Mouse (Mus musculus) MEL (cell line): ENCODE data around the gene Upb1. TPM values are rescaled to one million over a fixed set of nuclear protein-coding genes. Genes with fewer than 3 reads are reported as not detected.
A peak's percentile ranks its signal among the peaks of the same experiment; 100 is the strongest.

Source experiments
- DNase-seq: peaks from one replicate; pipeline ENCODE4 v3.0.0; 2011; ENCODE audit warnings: low read depth, low spot score
- H3K27ac ChIP-seq: 2 replicates; pipeline ENCODE4 v1.5.1; 2012; ENCODE audit warnings: low read depth, mild to moderate bottlenecking, control low read depth, low read length, moderate library complexity; ENCODE audit not compliant: control insufficient read depth
- H3K27me3 ChIP-seq, 2 experiments: fragments of 150-350 bp in 1 of 2; sonication (generic) in 1 of 2; 2 replicates each; pipeline ENCODE4 v1.6.1; 2012; ENCODE audit warnings: low read length in 2 of 2, mild to moderate bottlenecking in 2 of 2, improper control_type of control experiment in 1 of 2, moderate library complexity in 1 of 2; ENCODE audit not compliant: insufficient read depth in 2 of 2, control insufficient read depth in 1 of 2
- H3K36me3 ChIP-seq, 2 experiments: 2 replicates each; pipeline ENCODE4 v1.6.1; 2012 to 2014; ENCODE audit warnings: low read length in 2 of 2, improper control_type of control experiment in 1 of 2, inconsistent platforms in 1 of 2, mild to moderate bottlenecking in 1 of 2; ENCODE audit not compliant: insufficient read depth in 2 of 2, control insufficient read depth in 1 of 2
- H3K4me1 ChIP-seq, 2 experiments: fragments of 150-350 bp in 1 of 2; sonication (generic) in 1 of 2; 2 replicates each; pipeline ENCODE4 v1.6.1; 2012; ENCODE audit warnings: low read length in 2 of 2, improper control_type of control experiment in 1 of 2, mild to moderate bottlenecking in 1 of 2; ENCODE audit not compliant: insufficient read depth in 2 of 2, control insufficient read depth in 1 of 2
- H3K4me3 ChIP-seq, 2 experiments: fragments of 150-350 bp in 1 of 2; sonication (generic) in 1 of 2; 2 replicates each; pipeline ENCODE4 v1.5.1; 2012; ENCODE audit warnings: low read depth in 2 of 2, low read length in 2 of 2, mild to moderate bottlenecking in 2 of 2, moderate library complexity in 2 of 2, control low read depth in 1 of 2, improper control_type of control experiment in 1 of 2; ENCODE audit not compliant: control insufficient read depth in 1 of 2, insufficient read depth in 1 of 2
- H3K79me2 ChIP-seq: 2 replicates; pipeline ENCODE4 v1.6.1; 2012; ENCODE audit warnings: mild to moderate bottlenecking, low read length, moderate library complexity; ENCODE audit not compliant: control insufficient read depth, poor library complexity, insufficient read depth
- H3K9ac ChIP-seq: 2 replicates; pipeline ENCODE4 v1.6.1; 2012; ENCODE audit warnings: low read depth, mild to moderate bottlenecking, control low read depth, low read length, moderate library complexity; ENCODE audit not compliant: control insufficient read depth, poor library complexity, severe bottlenecking
- H3K9me3 ChIP-seq: fragments of 150-350 bp; sonication (generic); replicated peaks from 2 replicates; pipeline ENCODE4 v1.6.1; 2012; ENCODE audit warnings: mild to moderate bottlenecking, low read length, improper control_type of control experiment, moderate library complexity; ENCODE audit not compliant: insufficient read depth
- BHLHE40 ChIP-seq: IDR thresholded peaks from 2 replicates; pipeline ENCODE4 v1.6.1; 2012; ENCODE audit warnings: low read depth, mild to moderate bottlenecking, inconsistent platforms, low read length, improper control_type of control experiment, borderline replicate concordance
- CHD1 ChIP-seq: IDR thresholded peaks from 2 replicates; pipeline ENCODE4 v1.6.1; 2012; ENCODE audit warnings: low read depth, mild to moderate bottlenecking, inconsistent platforms, low read length, improper control_type of control experiment
- CHD2 ChIP-seq: IDR thresholded peaks from 2 replicates; pipeline ENCODE4 v1.6.1; 2011; ENCODE audit warnings: low read length, improper control_type of control experiment
- CTCF ChIP-seq, 3 experiments: IDR thresholded peaks in 2 of 3; conservative IDR thresholded peaks in 1 of 3; 2 replicates each; pipeline ENCODE4 v1.5.1; 2011 to 2012; ENCODE audit warnings: low read length in 3 of 3, low read depth in 2 of 3, mild to moderate bottlenecking in 2 of 3, improper control_type of control experiment in 1 of 3, inconsistent platforms in 1 of 3, mixed read lengths in 1 of 3, moderate library complexity in 1 of 3; ENCODE audit not compliant: control insufficient read depth in 1 of 3, insufficient read depth in 1 of 3, poor library complexity in 1 of 3, severe bottlenecking in 1 of 3
- E2F4 ChIP-seq: IDR thresholded peaks from 2 replicates; pipeline ENCODE4 v1.6.1; 2011; ENCODE audit warnings: low read depth, low read length, improper control_type of control experiment, borderline replicate concordance
- ETS1 ChIP-seq: IDR thresholded peaks from 2 replicates; pipeline ENCODE4 v1.6.1; 2012; ENCODE audit warnings: low read depth, mild to moderate bottlenecking, inconsistent platforms, low read length, improper control_type of control experiment, moderate library complexity
- GABPA ChIP-seq: IDR thresholded peaks from 2 replicates; pipeline ENCODE4 v1.6.1; 2012; ENCODE audit warnings: low read depth, mild to moderate bottlenecking, inconsistent platforms, low read length, improper control_type of control experiment, moderate library complexity
- GATA1 ChIP-seq: IDR thresholded peaks from 2 replicates; pipeline ENCODE4 v1.6.1; 2011; ENCODE audit warnings: low read depth, low read length, improper control_type of control experiment
- HCFC1 ChIP-seq: IDR thresholded peaks from 2 replicates; pipeline ENCODE4 v1.6.1; 2012; ENCODE audit warnings: low read depth, mild to moderate bottlenecking, inconsistent platforms, low read length, improper control_type of control experiment, moderate library complexity
- KAT2A ChIP-seq: conservative IDR thresholded peaks from 2 replicates; pipeline ENCODE4 v1.6.1; 2012; ENCODE audit warnings: low read depth, low read length, improper control_type of control experiment, inconsistent platforms
- MAFK ChIP-seq: IDR thresholded peaks from 2 replicates; pipeline ENCODE4 v1.6.1; 2011; ENCODE audit warnings: low read depth, mild to moderate bottlenecking, low read length, improper control_type of control experiment, borderline replicate concordance
- MAX ChIP-seq: IDR thresholded peaks from 2 replicates; pipeline ENCODE4 v1.6.1; 2011; ENCODE audit warnings: low read length, improper control_type of control experiment
- MAZ ChIP-seq: IDR thresholded peaks from 2 replicates; pipeline ENCODE4 v1.6.1; 2012; ENCODE audit warnings: low read depth, mild to moderate bottlenecking, inconsistent platforms, low read length, improper control_type of control experiment
- MEF2A ChIP-seq: IDR thresholded peaks from 2 replicates; pipeline ENCODE4 v1.6.1; 2014; ENCODE audit warnings: low read depth, mild to moderate bottlenecking, inconsistent platforms, low read length, improper control_type of control experiment; ENCODE audit not compliant: poor library complexity, insufficient replicate concordance, severe bottlenecking; ENCODE audit errors: extremely low read depth
- MYB ChIP-seq: IDR thresholded peaks from 2 replicates; pipeline ENCODE4 v1.6.1; 2011; ENCODE audit warnings: mild to moderate bottlenecking, low read depth, low read length, improper control_type of control experiment
- MYC ChIP-seq: IDR thresholded peaks from 2 replicates; pipeline ENCODE4 v1.6.1; 2011; ENCODE audit warnings: low read depth, mild to moderate bottlenecking, low read length, improper control_type of control experiment, moderate library complexity
- NELFE ChIP-seq: IDR thresholded peaks from 2 replicates; pipeline ENCODE4 v1.6.1; 2011; ENCODE audit warnings: low read depth, low read length, improper control_type of control experiment
- POLR2A ChIP-seq, 2 experiments: IDR thresholded peaks; 2 replicates each; pipeline ENCODE4 v1.6.1; 2011 to 2012; ENCODE audit warnings: low read length in 2 of 2, mild to moderate bottlenecking in 2 of 2, control low read depth in 1 of 2, improper control_type of control experiment in 1 of 2, low read depth in 1 of 2, moderate library complexity in 1 of 2; ENCODE audit not compliant: control insufficient read depth in 1 of 2, insufficient read depth in 1 of 2, poor library complexity in 1 of 2
- POLR2AphosphoS2 ChIP-seq: IDR thresholded peaks from 2 replicates; pipeline ENCODE4 v1.6.1; 2011; ENCODE audit warnings: low read length, improper control_type of control experiment
- POLR2AphosphoS5 ChIP-seq: IDR thresholded peaks from 2 replicates; pipeline ENCODE4 v1.6.1; 2012; ENCODE audit warnings: low read depth, borderline replicate concordance, mild to moderate bottlenecking, inconsistent platforms, low read length, moderate library complexity, mixed read lengths
- RAD21 ChIP-seq: IDR thresholded peaks from 2 replicates; pipeline ENCODE4 v1.6.1; 2011; ENCODE audit warnings: mild to moderate bottlenecking, low read depth, low read length, improper control_type of control experiment
- RCOR1 ChIP-seq: IDR thresholded peaks from 2 replicates; pipeline ENCODE4 v1.6.1; 2012; ENCODE audit warnings: low read depth, mild to moderate bottlenecking, inconsistent platforms, low read length, improper control_type of control experiment
- SIN3A ChIP-seq: IDR thresholded peaks from 2 replicates; pipeline ENCODE4 v1.6.1; 2012; ENCODE audit warnings: low read length, improper control_type of control experiment, inconsistent platforms
- SMC3 ChIP-seq: IDR thresholded peaks from 2 replicates; pipeline ENCODE4 v1.6.1; 2011; ENCODE audit warnings: low read depth, low read length, improper control_type of control experiment
- UBTF ChIP-seq: IDR thresholded peaks from 2 replicates; pipeline ENCODE4 v1.6.1; 2012; ENCODE audit warnings: low read depth, mild to moderate bottlenecking, inconsistent platforms, low read length, improper control_type of control experiment, moderate library complexity, borderline replicate concordance; ENCODE audit not compliant: insufficient read depth
- USF1 ChIP-seq: IDR thresholded peaks from 2 replicates; pipeline ENCODE4 v1.6.1; 2014; ENCODE audit warnings: low read depth, mild to moderate bottlenecking, inconsistent platforms, low read length, improper control_type of control experiment, moderate library complexity
- USF2 ChIP-seq, 2 experiments: IDR thresholded peaks; 2 replicates each; pipeline ENCODE4 v1.6.1; 2011 to 2012; ENCODE audit warnings: improper control_type of control experiment in 2 of 2, low read length in 2 of 2, borderline replicate concordance in 1 of 2, inconsistent platforms in 1 of 2, low read depth in 1 of 2, mild to moderate bottlenecking in 1 of 2; ENCODE audit not compliant: insufficient read depth in 1 of 2
- ZC3H11A ChIP-seq: IDR thresholded peaks from 2 replicates; pipeline ENCODE4 v1.6.1; 2012; ENCODE audit warnings: low read depth, mild to moderate bottlenecking, inconsistent platforms, low read length, improper control_type of control experiment
- ZNF384 ChIP-seq: IDR thresholded peaks from 2 replicates; pipeline ENCODE4 v1.6.1; 2012; ENCODE audit warnings: low read depth, mild to moderate bottlenecking, inconsistent platforms, low read length, improper control_type of control experiment
- polyA plus RNA-seq, 2 experiments: library from polyadenylated mRNA; stranded (reverse) in 1 of 2; unstranded in 1 of 2; fragments of >175 nt in 1 of 2; fragments of >200 nt in 1 of 2; gene quantifications; 2 replicates each; pipeline versions ENCODE4 v1.2.1 to v1.2.4; 2012; ENCODE audit warnings: low replicate concordance in 2 of 2, low read depth in 1 of 2; ENCODE audit not compliant: insufficient read length in 2 of 2, insufficient read depth in 1 of 2, missing spikeins in 1 of 2
- total RNA-seq: library from RNA; depleted of rRNA; stranded (reverse); fragments of 300-350 nt; gene quantifications from 2 replicates; pipeline ENCODE4 v1.2.3, GENCODE M21; 2012

The Upb1 gene
- total and polyA plus RNA-seq, 3 experiments: 0.03 TPM; not detected in 2

DNA sequence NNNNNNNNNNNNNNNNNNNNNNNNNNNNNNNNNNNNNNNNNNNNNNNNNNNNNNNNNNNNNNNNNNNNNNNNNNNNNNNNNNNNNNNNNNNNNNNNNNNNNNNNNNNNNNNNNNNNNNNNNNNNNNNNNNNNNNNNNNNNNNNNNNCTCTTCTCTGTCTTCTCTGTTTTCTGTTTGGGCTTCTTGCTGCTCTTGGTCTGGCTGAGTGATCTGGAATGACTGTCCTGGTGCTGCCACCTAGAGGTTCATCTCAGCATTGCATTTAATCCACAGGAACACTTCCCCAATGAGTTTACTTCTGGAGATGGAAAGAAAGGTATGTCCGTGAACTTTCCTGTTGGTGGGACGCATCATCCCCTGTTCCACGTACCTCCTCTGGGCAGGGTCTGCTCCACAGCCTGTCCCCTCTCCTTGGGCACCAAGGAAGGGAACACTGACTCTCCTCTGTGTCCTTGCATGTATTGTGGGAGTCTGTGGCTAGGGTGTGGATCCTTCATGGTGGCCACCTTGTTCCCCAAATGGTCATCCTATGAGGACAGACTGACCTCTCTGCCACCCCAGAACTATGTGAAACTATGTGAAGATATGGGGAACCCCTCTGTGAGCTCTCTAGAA is 35.8 kb downstream of the Upb1 start:
- no peaks in the 10 kb centered on the region for H3K79me2 ChIP-seq
- no peak overlapping the region for H3K9ac ChIP-seq
- no peaks in the 10 kb centered on the region for H3K27me3 ChIP-seq
- peak; percentile 82 for DNase-seq
- TF ChIP-seq E2F4 (no peak), MEF2A (no peak), GABPA (no peak), MAX (no peak), MAFK (no peak), BHLHE40 (no peak), UBTF (no peak), MYB (no peak), HCFC1 (no peak), NELFE (no peak), ETS1 (no peak), ZNF384 (no peak), POLR2AphosphoS2 (no peak), MYC (no peak), RCOR1 (no peak), POLR2AphosphoS5 (no peak), RAD21 (peak; percentile 96), POLR2A (IDR thresholded peaks at IDR 0.05; ENCODE audit: control insufficient read depth in 1 of 2, insufficient read depth in 1 of 2, low read depth in 1 of 2, low read length in 2 of 2, poor library complexity in 1 of 2) (no peak), CTCF (IDR thresholded peaks at IDR 0.05 in 2 of 3, conservative IDR thresholded peaks at IDR 0.05 in 1 of 3; ENCODE audit: control insufficient read depth in 1 of 3, insufficient read depth in 1 of 3, low read depth in 2 of 3, low read length in 3 of 3, poor library complexity in 1 of 3, severe bottlenecking in 1 of 3) (peak; percentile 83 to 97 (median 83)), SIN3A (no peak), USF2 (IDR thresholded peaks at IDR 0.05; ENCODE audit: borderline replicate concordance in 1 of 2, insufficient read depth in 1 of 2, low read depth in 1 of 2, low read length in 2 of 2) (no peak), MAZ (no peak), CHD2 (no peak), CHD1 (no peak), ZC3H11A (peak; percentile 91), SMC3 (peak; percentile 96), GATA1 (no peak), USF1 (no peak), KAT2A (no peak)
- no peaks in the 10 kb centered on the region for H3K4me1 ChIP-seq
- no peaks in the 10 kb centered on the region for H3K36me3 ChIP-seq
- H3K4me3 ChIP-seq: no peak overlapping the region
- no peaks in the 10 kb centered on the region for H3K9me3 ChIP-seq
- no peak overlapping the region for H3K27ac ChIP-seq
